15 mouse cellular contexts compared by ENCODE assay signal in the genomic region with DNA sequence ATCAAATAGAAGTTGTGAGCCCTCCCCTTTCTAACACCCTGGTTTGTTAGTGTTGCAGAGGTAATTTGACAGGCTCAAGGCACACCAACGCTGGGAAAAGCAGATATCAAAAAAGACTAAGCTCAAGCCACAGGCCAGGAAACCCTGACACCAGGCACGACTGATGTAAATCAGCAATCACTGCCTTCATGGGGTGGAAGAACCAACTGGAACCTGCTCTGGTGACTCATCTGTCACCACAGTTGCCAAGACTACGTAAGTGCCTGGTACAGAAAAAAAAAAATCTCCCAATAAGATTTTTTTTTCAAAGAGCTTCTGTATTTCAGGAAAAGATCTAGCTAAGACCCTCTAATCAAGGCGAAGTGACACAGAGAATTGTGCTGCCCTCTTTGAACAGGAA.
DNase-seq lines count a peak whose midpoint lies in the region; ATAC-seq lines count a peak whose summit lies in the region.
"Had no signal": no experiment of that assay in that cellular context is flagged by ENCODE, and none has a peak within 500 bp of the region (broad histone marks: within the 10 kb centered on the region; RNA-seq: fewer than 3 reads in every experiment).

No protein-coding gene starts in this region.

- no peaks in the 10 kb centered on the region for H3K9me3 ChIP-seq in forebrain, embryonic 15.5 days
- H3K9me3 ChIP-seq: kidney, embryonic 15.5 days; neural tube, embryonic 13.5 days had no signal

- H3K4me2 ChIP-seq in forebrain, embryonic 15.5 days (replicated peaks), result no peak overlapping the region
- H3K4me2 ChIP-seq: kidney, embryonic 15.5 days; lung, embryonic 14.5 days; neural tube, embryonic 13.5 days had no signal

- H3K9ac ChIP-seq in forebrain, embryonic 15.5 days (replicated peaks), result no peak overlapping the region
- H3K9ac ChIP-seq: forebrain, postnatal 0 days; kidney, embryonic 15.5 days; lung, embryonic 14.5 days; neural tube, embryonic 13.5 days had no signal

- no peak for ATAC-seq in forebrain, embryonic 15.5 days (replicated peaks)
- ATAC-seq: CD4-positive, CD25-positive, alpha-beta regulatory T cell, adult 4 months; forebrain, postnatal 0 days had no signal

- DNase-seq in layer of hippocampus, adult 11-12 months (ENCODE audit: low spot score), result peak; percentile 7
- DNase-seq in layer of hippocampus, postnatal 25 days (ENCODE audit: extremely low spot score in 1 of 2, low spot score in 1 of 2), result no peak
- peak; percentile 31 for DNase-seq in urinary bladder, postnatal 14 days (ENCODE audit: low spot score)
- DNase-seq in urinary bladder, postnatal 10 days (ENCODE audit: low spot score), result no peak
- DNase-seq in brain, adult 2 months (ENCODE audit: low read depth, low spot score), result peak; percentile 85
- peak; percentile 41 for DNase-seq in telencephalon, adult 2 months (ENCODE audit: low read depth, low spot score)
- DNase-seq in embryo, embryonic 10 days (ENCODE audit: low spot score), result no peak
- DNase-seq: forebrain, postnatal 0 days; lung, embryonic 14.5 days; midbrain, embryonic 14.5 days; thymus, postnatal 25 days had no signal

- H3K4me3 ChIP-seq in forebrain, embryonic 15.5 days, result no peak overlapping the region
- H3K4me3 ChIP-seq: kidney, embryonic 15.5 days; neural tube, embryonic 13.5 days had no signal

- H3K27me3 ChIP-seq in forebrain, embryonic 15.5 days, result no peaks in the 10 kb centered on the region
- H3K27me3 ChIP-seq: kidney, embryonic 15.5 days; neural tube, embryonic 13.5 days had no signal

- H3K4me1 ChIP-seq in forebrain, embryonic 15.5 days, result no peaks in the 10 kb centered on the region
- H3K4me1 ChIP-seq: neural tube, embryonic 13.5 days had no signal

- H3K36me3 ChIP-seq in forebrain, embryonic 15.5 days, result no peaks in the 10 kb centered on the region
- H3K36me3 ChIP-seq: kidney, embryonic 15.5 days; neural tube, embryonic 13.5 days had no signal

- no peak overlapping the region for H3K27ac ChIP-seq in forebrain, embryonic 15.5 days (replicated peaks)
- H3K27ac ChIP-seq: kidney, embryonic 15.5 days; neural tube, embryonic 13.5 days had no signal

- 76% methylated on average over 4 of the region's 4 CpGs for WGBS in forebrain, embryonic 15.5 days

Comparison
In these comparisons a context has a peak if more than half of its experiments do, and no peak if none do; other contexts are left out.
1. DNase-seq: peak in layer of hippocampus, adult 11-12 months (single experiment), urinary bladder, postnatal 14 days (single experiment), brain, adult 2 months (single experiment) and telencephalon, adult 2 months (single experiment); none in layer of hippocampus, postnatal 25 days (0 of 2), urinary bladder, postnatal 10 days (single experiment) and embryo, embryonic 10 days (single experiment).